Mouse (Mus musculus) adipocyte (in vitro differentiated cells): Measurements from ENCODE around the gene Golga2.
"Not testable (repeated sequence)": the region's sequence is repeated elsewhere in the genome, so short reads cannot be mapped to it uniquely, and the experiment has no call there.

Experiments
- DNase-seq: peaks from one replicate; pipeline ENCODE4 v3.0.0-alpha.2; 2016; ENCODE audit warnings: low spot score

Golga2 gene

DNA sequence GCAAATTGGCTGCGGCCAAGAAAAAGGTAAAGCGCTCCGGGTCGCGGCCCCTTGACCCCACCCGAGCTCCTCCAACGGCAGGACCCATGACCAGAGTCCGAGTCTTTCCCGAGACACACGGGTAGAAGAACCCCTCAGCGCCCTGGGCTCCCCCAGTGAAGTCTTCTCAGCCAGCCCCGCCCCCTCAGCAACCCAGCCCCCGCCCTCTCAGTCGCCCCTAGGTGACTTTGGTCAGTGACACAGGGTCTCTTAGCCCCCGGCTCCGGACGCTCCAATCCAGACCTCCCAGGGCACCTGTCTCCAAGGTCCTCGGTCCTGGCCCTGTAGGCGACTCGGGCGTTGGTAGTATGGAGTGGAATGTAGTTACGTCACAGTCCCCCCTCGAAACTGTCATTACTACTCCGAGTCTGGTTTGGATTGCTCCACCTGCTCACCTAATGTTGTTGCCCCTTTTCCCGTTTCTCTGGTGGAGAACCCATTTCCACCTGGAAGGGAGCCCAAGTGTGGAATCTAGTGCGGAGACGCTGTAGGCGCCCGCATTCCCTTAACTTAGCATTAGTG lies 1.3 kb downstream of the Golga2 start:
- DNase-seq: peak; percentile 58

DNA sequence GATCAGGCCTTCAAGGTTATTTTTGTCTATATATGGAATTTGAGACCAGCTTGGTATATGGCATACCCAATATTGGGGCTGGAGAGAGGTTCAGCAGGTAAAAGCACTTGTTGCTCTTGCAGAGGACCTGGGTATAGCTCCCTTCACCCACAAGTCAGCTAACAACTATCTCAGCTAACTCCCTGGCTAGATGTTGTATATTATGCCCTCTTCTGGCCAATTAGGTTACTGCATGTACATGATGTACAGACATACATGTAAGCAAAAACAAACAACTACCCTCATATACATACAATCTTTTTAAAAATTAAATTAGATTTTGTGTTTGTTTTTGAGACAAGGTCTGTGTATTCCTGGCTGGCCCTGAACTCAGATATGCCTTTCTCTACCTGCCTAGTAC lies 2.4 kb downstream of the Golga2 start:
- DNase-seq: peak; percentile 75

DNA sequence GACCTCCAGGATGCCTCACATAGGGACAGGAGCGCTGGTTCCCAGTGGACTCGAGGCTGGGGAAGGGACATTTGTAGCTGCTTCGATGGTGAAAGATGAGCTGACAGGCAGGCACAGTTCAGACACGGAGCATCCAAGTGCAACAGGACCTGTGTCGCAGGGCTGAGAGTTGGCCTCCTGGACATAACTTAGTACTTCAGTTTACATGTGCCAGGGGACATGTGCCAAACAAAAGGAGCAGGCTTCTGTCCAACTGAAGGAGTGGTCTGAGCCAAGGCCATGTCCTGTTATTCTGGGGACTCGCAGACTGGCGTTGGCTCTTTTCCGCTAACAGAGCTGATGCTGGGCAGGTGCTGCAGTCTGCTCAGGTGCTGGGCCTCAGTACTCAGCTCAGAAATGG lies 7.2 kb downstream of the Golga2 start:
- peak; percentile 33 for DNase-seq

DNA sequence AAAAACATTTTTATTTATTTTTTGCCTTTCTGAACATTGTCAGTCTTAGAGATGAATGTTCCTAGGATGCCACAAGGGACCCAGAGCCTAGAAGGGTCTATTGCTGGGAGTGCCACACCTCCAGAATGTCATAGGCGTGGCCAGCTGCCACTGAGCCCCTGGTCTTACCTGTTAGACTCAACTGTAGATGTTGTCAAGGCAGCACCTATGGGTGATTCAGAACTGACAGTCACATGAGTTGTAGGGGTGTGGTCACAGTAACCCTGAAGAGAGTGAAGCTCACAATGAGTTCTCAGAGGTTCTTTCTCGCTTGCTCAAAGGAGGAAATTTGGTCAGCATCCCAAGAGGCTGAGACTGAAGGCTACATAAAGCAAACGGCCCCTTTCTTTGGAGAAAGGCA lies 8.1 kb downstream of the Golga2 start:
- DNase-seq: no peak

DNA sequence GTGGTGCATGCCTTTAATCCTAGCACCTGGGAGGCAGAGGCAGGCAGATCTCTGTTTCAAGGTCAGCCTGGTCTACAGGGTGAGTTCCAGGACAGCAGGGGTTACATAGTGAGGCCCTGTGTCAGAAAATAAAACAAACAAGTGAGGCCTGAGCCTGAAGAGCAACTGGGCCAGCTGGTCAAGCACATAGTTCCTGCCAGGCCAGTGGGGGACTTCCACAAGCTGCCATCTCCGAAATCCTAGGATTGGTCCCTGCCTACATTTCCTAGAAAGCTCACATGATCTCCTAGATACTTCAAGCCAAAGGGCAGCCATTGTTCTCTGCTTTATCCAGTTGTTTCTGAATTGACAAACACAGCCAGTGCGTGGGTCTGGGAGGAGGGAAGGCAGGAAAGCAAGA lies 8.7 kb downstream of the Golga2 start:
- DNase-seq: not testable (repeated sequence)

DNA sequence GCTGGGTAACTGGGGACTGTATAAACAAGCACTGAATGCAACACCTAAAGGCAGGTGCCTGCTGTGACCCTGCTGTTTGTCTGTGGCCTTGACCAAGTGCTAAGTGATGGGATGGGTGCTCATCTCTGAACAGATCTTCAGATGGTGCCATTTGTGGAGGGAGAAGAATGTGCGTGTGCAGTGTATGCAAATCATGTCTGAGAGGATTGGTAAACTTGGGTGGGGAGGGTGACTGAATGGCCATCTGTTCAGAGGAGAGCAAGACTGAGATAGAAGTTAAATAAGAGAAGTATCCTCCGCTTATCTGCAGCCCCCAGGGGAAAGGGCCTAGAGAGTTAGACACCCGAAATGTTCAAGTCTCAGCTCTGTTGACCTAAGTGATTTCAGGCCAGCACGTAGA lies 12.3 kb downstream of the Golga2 start:
- no peak for DNase-seq

DNA sequence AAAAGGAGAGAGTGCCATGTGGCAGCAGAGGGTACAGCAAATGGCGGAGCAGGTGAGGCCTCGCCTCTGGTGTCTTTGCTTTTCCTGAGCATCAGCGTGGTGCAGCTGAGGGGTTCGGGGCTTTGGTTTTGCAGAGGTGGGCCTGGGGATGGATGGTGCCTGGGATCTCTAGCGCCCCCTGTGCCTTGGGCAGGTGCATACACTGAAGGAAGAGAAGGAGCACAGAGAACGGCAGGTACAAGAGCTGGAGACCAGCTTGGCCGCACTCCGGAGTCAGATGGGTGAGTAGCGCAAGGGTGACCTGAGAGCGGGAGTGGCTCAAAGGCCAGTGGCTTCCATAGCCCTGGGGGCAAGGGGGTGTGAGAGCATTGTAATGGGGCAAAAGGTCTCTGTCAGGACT lies 15.8 kb downstream of the Golga2 start:
- DNase-seq: no peak

DNA sequence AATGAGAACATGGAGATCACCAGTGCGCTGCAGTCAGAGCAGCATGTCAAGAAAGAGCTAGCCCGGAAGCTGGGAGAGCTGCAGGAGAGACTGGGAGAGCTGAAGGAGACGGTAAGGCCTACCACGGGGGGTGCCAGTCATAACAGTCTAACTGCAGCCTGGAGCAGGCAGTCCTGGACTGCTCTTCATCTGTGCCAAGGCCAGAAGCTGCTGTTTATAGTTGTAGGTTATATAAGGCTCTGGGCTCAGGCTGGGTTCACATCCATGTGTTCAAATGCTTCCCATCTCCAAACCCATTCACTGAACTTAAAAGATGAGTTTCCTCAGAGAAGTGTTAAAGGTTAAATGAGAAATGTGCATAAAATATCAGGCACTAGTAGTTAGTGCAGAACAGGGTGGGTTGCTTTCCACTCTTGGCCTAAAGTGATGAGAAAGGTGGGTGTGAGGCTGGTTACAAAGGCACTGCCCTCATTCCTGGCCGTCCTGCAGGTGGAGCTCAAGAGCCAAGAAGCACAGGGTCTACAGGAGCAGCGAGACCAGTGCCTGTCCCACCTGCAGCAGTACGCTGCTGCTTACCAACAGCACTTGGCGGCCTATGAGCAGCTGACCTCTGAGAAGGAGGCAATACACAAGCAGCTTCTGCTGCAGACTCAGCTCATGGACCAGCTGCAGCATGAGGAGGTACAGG lies 17.1 kb downstream of the Golga2 start:
- peak; percentile 48 for DNase-seq

DNA sequence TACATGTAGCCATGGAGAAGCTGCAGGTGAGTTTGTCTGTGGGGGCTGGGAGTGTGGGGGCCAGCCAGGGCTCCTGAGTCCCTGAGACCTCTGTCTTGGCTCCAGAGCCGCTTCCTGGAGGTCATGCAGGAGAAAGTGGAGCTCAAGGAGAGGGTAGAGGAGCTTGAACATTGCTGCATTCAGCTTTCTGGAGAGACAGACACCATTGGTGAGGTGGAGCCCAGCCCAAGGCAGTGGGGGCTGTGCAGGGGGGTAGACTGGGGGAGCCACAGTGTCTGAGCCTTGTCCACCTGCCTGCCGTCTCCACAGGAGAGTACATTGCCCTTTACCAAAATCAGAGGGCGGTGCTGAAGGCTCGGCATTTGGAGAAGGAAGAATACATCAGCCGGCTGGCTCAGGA lies 18.5 kb downstream of the Golga2 start:
- no peak for DNase-seq

DNA sequence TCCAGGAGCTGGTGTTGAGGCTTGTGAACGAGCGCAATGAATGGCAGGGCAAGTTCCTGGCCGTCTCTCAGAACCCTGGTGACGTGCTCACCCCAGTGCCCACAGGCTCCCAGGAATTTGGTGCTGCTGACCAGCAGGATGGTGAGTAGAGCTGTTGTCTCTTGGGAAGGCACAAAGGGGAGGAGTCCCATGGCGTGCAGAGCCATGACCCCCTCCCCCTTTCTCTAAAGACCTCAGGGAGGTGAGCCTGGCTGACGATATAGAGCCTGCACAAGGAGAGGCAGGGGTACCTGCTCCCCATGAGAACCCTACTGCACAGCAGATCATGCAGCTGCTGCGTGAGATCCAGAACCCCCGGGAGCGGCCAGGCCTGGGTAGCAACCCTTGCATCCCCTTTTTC lies 19.0 kb downstream of the Golga2 start:
- DNase-seq: no peak

DNA sequence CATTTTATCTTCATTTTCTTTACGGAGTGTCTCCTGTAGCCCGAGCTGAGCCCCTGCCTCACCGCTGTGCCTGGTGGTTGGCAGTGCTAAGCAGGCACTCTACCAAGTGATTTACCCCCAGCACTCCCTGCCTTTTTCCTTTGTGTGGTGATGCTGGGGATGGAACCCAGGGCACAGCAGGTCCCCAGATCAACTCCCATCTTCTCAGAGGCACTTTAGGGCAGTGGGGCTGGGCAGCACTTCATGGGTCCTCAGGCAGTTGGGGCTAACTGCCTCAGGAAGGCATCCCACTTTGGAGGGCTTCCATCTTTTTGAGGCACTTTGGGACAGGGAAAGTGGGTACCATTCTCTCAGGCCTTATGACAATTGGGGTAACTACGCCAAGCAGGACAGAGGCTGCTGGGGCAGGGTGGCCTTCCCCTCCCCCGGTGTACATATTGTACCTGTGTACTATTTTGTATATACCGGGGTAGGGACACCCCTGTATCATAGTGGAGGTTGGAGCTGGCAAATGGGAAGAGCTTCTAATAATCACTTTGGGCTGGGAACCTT lies 20.1 kb downstream of the Golga2 start:
- no peak for DNase-seq

DNA sequence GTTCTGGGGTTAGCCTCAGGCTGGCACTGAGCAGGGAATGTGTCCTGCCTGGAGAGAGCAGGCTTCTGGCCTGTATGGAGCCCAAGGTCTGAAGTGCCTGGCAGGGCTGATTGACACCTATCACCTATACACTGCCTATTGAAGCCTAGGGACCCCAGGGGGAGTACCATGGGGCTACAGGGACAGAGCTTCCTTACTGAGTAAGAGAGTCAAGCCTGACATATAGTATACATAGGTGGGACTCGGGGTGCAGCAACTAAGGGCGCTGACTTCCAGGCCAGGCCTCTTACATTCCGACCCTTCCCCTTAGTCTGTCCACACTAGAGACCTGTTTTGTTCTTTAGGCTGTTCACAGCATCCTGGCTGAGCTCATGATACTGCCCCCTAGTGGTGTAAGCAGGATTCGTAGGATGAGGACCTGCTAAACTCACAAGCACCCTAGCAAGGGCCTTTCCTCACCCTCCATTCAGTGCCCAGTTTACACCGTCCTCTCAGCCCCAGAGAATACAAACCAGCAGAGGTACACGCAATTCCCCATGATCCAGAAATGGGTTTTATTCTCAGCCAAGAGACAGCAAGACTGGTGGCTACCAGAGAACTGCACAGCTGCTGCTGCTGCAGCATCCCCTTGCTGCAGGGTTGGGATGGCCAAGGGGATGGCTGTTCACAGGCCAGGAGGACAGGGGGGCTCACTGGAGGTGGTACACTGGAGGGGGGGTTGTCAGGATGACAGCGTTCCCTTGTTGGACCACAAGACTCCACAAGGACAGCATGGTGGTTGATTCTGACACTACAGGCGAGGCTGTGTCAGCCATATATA lies 21.0 kb downstream of the Golga2 start:
- peak; percentile 77 for DNase-seq

DNA sequence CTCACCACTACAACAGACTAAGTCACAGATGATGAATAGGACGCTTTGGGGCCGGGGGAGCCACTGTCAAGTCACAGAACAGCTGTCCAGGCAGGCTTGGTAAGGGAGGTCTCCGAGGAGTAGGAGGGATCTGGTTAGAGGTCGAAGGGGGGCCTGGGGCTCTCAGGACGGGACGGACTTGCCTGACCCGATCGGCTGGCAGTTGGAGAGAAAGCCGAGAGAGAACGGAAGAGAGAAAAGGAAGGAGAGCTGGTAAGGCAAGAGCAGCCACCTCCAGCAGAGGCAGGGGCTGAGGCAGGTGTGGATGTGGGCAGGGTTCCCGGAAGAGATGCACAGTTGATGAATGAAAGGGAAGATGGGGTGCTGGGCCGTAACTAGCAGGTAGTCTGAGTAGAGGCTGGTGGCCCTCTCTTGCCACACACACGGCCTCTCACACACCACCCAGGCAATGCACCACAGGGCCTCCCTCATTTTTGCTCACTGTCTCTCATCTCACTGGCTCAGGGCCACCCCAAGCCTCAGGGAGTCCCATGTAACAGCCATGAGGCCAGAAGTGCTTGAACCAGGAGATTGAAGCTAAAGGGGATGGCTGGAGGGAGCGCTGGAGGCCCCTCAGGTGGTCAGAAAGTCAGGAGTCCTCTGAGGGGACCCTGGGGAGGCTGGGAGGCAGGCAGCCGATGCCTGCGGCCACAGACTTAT lies 21.8 kb downstream of the Golga2 start:
- DNase-seq: no peak

DNA sequence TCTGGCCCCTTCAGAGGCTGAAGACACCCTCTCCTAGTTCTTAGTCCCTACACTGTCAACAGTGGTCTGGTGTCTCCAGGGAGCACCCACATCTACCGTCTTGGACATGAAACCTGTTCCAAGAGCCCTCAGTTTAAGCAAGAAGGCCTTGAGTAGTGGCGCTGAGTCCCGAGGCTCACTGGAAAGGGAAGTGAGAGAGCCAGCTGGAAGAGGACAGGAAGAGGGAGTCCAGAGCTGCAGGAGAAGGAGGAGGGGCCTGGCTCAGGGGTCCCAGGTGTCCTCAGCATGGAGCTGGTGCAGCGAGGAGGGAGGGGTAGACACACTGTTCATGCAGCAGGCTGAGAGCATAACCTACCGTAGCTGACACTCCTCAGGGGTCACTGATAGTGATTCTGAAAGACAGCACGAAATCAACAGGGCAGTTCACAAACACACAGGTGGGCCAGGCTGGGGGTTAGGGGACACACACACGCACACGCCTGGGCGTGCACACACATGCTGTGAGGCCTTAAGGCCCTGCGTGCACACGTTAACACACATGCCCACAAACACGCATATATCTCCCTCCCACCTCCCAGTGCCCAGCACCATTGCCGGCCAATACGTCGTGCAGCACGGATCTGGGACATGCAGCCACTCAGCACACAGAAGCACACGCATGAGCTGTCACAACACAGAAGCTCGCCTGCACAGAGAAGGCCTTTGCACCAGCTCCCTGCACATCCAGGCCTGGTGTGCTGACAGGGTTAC lies 23.1 kb downstream of the Golga2 start:
- DNase-seq: no peak

DNA sequence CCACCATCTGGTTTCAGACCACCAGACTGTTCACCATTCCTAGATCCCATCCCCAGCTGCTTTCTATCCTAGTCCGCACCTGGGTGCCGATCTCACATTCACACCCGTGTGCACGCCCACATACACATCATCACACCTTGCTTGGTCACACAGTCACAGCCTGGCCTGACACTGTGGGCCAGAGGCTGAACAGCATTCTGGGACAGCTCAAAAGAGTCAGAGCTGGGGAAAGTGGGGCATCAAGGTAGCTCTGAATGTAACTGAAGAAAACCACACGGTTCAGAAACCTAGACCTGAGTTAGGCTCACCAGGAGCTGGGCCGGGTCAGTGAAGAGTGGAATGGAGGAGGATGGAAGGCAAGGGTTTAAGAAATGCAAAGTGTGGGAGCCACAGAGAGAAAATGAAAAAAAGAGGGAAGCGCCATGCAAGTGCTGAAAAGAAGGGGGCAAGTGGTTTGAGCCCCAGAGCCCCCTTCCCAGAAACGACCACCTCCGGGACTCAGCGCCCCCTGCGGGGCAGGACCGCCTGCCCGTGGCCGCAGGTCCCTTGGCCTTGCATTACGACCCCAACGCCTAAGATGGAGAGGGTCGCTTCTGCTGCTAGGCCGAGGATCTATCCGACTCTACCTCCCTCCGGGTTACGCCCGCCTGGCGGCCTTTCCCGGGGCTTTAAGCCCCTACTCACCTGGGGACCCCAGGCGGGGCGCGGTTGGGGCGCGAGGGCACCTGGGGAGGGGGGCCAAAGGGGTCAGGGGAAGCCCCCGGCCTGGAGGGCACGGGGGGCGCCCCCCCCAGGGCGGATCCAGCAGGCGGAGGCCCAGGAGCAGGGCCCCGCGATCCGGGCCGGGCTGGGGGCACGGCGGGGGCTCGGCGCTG lies 24.5 kb downstream of the Golga2 start:
- DNase-seq: no peak

DNA sequence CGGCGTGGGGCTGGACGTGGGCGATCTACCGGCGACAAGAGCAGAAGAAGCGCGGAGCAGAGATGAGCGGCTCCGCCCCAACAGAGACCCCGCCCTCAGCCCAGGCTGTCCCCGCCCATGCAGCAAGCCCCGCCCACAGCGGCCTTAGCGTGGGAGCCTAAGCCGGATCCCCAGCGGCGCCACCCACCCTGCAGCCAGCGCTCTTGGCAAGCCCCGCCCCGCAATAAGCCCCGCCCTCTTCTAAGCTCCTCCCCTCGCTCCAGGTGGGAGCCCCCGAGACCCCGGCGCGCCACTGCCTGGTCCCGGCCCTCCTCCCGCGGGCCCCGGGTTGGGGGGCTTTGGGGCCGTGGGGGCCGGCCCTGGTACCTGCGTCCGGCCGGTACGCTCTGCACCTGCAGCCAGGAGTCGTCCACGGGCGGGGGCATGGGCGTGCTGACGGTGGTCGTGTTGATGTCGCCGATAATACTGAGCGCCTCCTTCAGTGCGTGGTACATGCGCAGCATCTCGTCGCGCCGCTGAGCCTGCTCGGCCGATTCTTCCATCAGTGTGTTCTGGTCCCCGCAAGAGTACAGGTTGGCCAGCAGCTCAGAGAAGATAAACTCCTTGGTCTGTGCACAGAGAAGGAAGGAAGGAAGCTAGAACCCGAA lies 25.3 kb downstream of the Golga2 start:
- no peak for DNase-seq

DNA sequence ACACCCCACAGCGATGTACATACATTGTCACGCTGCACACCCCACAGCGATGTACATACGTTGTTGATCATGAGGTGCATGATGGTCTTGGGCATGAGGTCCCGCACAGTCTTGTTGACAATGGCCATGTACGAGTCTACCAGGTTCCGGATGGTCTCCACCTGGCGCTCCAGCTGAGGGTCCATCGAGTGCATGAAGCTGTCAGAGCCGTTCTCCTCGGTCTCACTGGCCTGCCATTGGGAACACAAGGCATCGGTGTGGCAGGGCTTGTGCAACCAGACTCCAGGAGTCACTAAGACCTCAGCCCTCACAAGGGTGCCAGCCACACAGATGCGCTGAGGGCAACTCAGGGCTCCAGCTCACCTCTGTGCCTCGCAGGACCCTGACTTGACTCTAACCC lies 27.6 kb downstream of the Golga2 start:
- DNase-seq: no peak

DNA sequence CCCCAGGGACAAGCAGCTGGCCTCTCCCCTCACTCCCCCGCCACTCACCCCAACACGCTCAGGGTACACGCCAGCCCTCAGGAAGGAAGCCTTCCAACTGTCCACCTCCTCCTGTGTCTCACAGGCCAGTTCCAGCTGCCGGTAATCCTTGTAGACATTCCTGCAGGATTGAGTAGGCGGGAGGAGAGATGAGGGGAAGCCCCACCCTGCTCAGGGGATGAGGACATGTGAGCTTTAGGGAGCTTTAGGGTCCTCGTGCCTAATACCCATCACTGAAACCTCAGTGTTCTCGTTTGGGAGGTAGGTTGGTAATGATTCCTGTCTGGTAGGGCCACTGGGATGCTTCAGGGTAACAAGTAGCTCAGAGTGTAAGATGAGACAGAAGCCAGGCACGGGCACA lies 28.6 kb downstream of the Golga2 start:
- no peak for DNase-seq

DNA sequence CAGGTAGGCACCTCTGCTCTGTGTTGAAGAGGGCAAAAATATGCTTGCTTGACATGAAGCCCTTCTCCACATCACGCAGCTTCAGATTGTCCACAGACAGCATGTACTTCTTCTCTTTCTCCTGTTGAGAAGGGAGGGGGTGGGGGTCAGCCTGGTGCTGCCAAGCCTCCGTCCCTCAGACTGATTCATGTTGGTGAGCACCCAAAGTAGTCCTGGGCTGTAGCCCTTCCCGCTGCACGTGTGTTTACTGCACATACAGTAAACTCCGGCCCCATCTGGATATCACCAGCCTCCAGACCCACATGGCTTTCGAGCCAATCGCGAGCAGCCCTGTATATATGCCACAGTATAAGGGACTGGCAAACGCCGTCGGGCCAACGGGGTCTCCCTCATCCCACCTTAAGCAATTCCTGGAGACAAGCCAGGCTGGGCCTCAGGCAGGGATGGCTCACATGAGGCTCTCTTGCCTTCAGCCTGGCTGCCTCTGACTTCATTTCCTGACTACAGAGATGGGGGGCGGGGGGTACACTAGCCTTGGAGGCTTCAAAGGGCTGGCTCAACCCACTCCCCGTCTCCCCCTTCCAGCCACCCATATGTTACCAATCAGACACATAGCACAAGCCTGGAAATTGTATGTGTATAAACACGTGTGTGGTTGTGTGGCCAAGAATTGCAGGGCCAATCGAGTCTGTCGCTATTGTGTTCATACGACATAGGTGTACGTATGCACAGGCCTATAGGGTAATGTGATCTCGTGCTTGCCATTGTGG lies 29.9 kb downstream of the Golga2 start:
- DNase-seq: no peak
